Mouse (Mus musculus) limb, embryonic 13.5 days (tissue): ENCODE data around the gene Fem1a. TPM values are rescaled to one million over a fixed set of nuclear protein-coding genes. Genes with fewer than 3 reads are reported as not detected.

Experiments used
- ATAC-seq: fragments of 200-750 bp; cut with Nextera tagmentation; 2 replicates; pipeline ENCODE4 v1.8.0; 2017; ENCODE audit warnings: low read depth, moderate number of reproducible peaks, moderate TSS enrichment; ENCODE audit not compliant: low FRiP score
- H3K27ac ChIP-seq: fragments of 300-500 bp; sonication (generic); 2 replicates; pipeline ENCODE4 v1.5.1; 2015; ENCODE audit warnings: inconsistent platforms, mild to moderate bottlenecking, moderate library complexity
- H3K27me3 ChIP-seq: fragments of 300-500 bp; sonication (generic); 2 replicates; pipeline ENCODE4 v1.6.1; 2015; ENCODE audit warnings: mild to moderate bottlenecking, inconsistent platforms
- H3K36me3 ChIP-seq: fragments of 300-500 bp; sonication (generic); 2 replicates; pipeline ENCODE4 v1.6.1; 2015; ENCODE audit warnings: inconsistent platforms, mild to moderate bottlenecking, moderate library complexity
- H3K4me1 ChIP-seq: fragments of 300-500 bp; sonication (generic); 2 replicates; pipeline ENCODE4 v1.6.1; 2015; ENCODE audit warnings: inconsistent platforms
- H3K4me2 ChIP-seq: fragments of 300-500 bp; sonication (generic); replicated peaks from 2 replicates; pipeline ENCODE4 v1.6.1; 2015; ENCODE audit warnings: inconsistent platforms, mild to moderate bottlenecking, moderate library complexity
- H3K4me3 ChIP-seq: fragments of 300-500 bp; sonication (generic); 2 replicates; pipeline ENCODE4 v1.5.1; 2015; ENCODE audit warnings: moderate library complexity, mild to moderate bottlenecking, inconsistent platforms
- H3K9ac ChIP-seq: fragments of 300-500 bp; sonication (generic); 2 replicates; pipeline ENCODE4 v1.6.1; 2015; ENCODE audit warnings: mild to moderate bottlenecking, inconsistent platforms
- H3K9me3 ChIP-seq: fragments of 300-500 bp; sonication (generic); 2 replicates; pipeline ENCODE4 v1.6.1; 2016; ENCODE audit warnings: inconsistent platforms
- WGBS: fragments of 180-500 bp; shearing (Covaris S2); methylation state at CpG from one replicate; pipeline ENCODE4 v1.1.7; 2015; 5-methylcytosine and 5-hydroxymethylcytosine counted together
- polyA plus RNA-seq: library from polyadenylated mRNA; unstranded; fragments of >200 nt; fragmentation: Nextera tagmentation; extraction: Ambion mirVana; gene quantifications from 2 replicates; pipeline ENCODE4 v1.2.1, GENCODE M21; 2015

Gene Fem1a
- polyA plus RNA-seq, 1 experiment from 2014 or later: 13.7 TPM

GRCm38 (mm10) chr17:56285995-56286394 lies 29.4 kb downstream of the Fem1a start:
- 93% methylated on average over 11 of the region's 11 CpGs for WGBS
- Histone ChIP-seq H3K4me3 (no peak overlapping the region), H3K9ac (no peak overlapping the region), H3K27me3 (no peaks in the 10 kb centered on the region), H3K4me1 (peaks cover 29% of the 10 kb centered on the region), H3K36me3 (peaks cover 59% of the 10 kb centered on the region), H3K27ac (no peak overlapping the region), H3K9me3 (no peaks in the 10 kb centered on the region), H3K4me2 (no peak overlapping the region)
- ATAC-seq: no peak

- Histone ChIP-seq H3K4me2 (peak overlapping the region; percentile 84), H3K27ac (no peak overlapping the region; the same call in 1 of the 2 replicates), H3K9ac (peak overlapping the region; percentile 50; the same call in 1 of the 2 replicates)
These were observed 31.2 kb downstream of the Fem1a start for GRCm38 (mm10) chr17:56287830-56288229.

GRCm38 (mm10) chr17:56288866-56289265 lies 32.3 kb downstream of the Fem1a start:
- Histone ChIP-seq H3K27ac (peak overlapping the region; percentile 96), H3K9me3 (no peaks in the 10 kb centered on the region), H3K4me2 (peak overlapping the region; percentile 84), H3K27me3 (no peaks in the 10 kb centered on the region), H3K36me3 (peaks cover 34% of the 10 kb centered on the region), H3K4me3 (peak overlapping the region; percentile 63), H3K9ac (peak overlapping the region; percentile 74), H3K4me1 (peaks cover 41% of the 10 kb centered on the region)
- 37% methylated on average over 3 of the region's 3 CpGs for WGBS
- ATAC-seq: no peak

More at GRCm38 (mm10) chr17:56287830-56288229, 31.2 kb downstream of the Fem1a start:
- ATAC-seq: no peak
- Histone ChIP-seq H3K36me3 (peaks cover 43% of the 10 kb centered on the region), H3K27me3 (no peaks in the 10 kb centered on the region), H3K4me1 (peaks cover 41% of the 10 kb centered on the region), H3K9me3 (no peaks in the 10 kb centered on the region), H3K4me3 (peak overlapping the region; percentile 1)
- 57% methylated on average over 3 of the region's 3 CpGs for WGBS

GRCm38 (mm10) chr17:56289371-56290331 lies 33.0 kb downstream of the Fem1a start:
- Histone ChIP-seq H3K27me3 (no peaks in the 10 kb centered on the region), H3K36me3 (peaks cover 26% of the 10 kb centered on the region), H3K27ac (peak overlapping the region; percentile 96), H3K4me3 (peak overlapping the region; percentile 63), H3K4me2 (peak overlapping the region; percentile 84), H3K9me3 (no peaks in the 10 kb centered on the region), H3K9ac (peak overlapping the region; percentile 74), H3K4me1 (peaks cover 41% of the 10 kb centered on the region)
- ATAC-seq: peak; percentile 3; the same call in 1 of the 2 replicates
- under 1% methylated on average over 23 of the region's 23 CpGs for WGBS

GRCm38 (mm10) chr17:56290388-56291170 lies 34.0 kb downstream of the Fem1a start:
- peak overlapping the region; percentile 74 for H3K9ac ChIP-seq
- H3K4me1 ChIP-seq: peaks cover 41% of the 10 kb centered on the region
- H3K27ac ChIP-seq: peak overlapping the region; percentile 96
- peaks cover 17% of the 10 kb centered on the region for H3K36me3 ChIP-seq
- ATAC-seq: peak; percentile 89
- 1% methylated on average over 17 of the region's 17 CpGs for WGBS
- peak overlapping the region; percentile 84 for H3K4me2 ChIP-seq
- peak overlapping the region; percentile 63 for H3K4me3 ChIP-seq
- H3K27me3 ChIP-seq: no peaks in the 10 kb centered on the region
- no peaks in the 10 kb centered on the region for H3K9me3 ChIP-seq

GRCm38 (mm10) chr17:56291171-56291511 lies 34.5 kb downstream of the Fem1a start:
- peak; percentile 82 for ATAC-seq
- Histone ChIP-seq H3K4me2 (peak overlapping the region; percentile 84), H3K4me1 (peaks cover 41% of the 10 kb centered on the region), H3K9me3 (no peaks in the 10 kb centered on the region), H3K27me3 (no peaks in the 10 kb centered on the region), H3K4me3 (peak overlapping the region; percentile 63), H3K9ac (peak overlapping the region; percentile 60), H3K27ac (peak overlapping the region; percentile 96), H3K36me3 (peaks cover 11% of the 10 kb centered on the region)
- 2% methylated on average over 16 of the region's 16 CpGs for WGBS

- Histone ChIP-seq H3K27me3 (no peaks in the 10 kb centered on the region), H3K4me1 (peaks cover 41% of the 10 kb centered on the region), H3K4me3 (no peak overlapping the region), H3K9me3 (no peaks in the 10 kb centered on the region), H3K27ac (peak overlapping the region; percentile 96), H3K9ac (peak overlapping the region; percentile 0; the same call in 1 of the 2 replicates), H3K36me3 (0 out of 2 replicates have a peak, but pooled peaks cover 3% of the 10 kb centered on the region), H3K4me2 (peak overlapping the region; percentile 84)
- WGBS: 60% methylated on average over 7 of the region's 7 CpGs
- no peak for ATAC-seq
These were observed 35.3 kb downstream of the Fem1a start for GRCm38 (mm10) chr17:56291826-56292475.

GRCm38 (mm10) chr17:56292531-56293222 lies 36.1 kb downstream of the Fem1a start, which contains the start of gene Plin3:
Gene Plin3, minus strand, starts transcription at chr17:56292873.
- Histone ChIP-seq H3K4me2 (peak within 1 kb of the TSS; percentile 84), H3K27me3 (no peaks in the 10 kb centered on the region), H3K4me3 (no peak within 1 kb of the TSS), H3K9me3 (no peaks in the 10 kb centered on the region), H3K27ac (peak within 1 kb of the TSS; percentile 96), H3K9ac (peak within 1 kb of the TSS; percentile 13; the same call in 1 of the 2 replicates), H3K36me3 (no peaks in the 10 kb centered on the region), H3K4me1 (peaks cover 39% of the 10 kb centered on the region)
- no peak for ATAC-seq
- WGBS: 84% methylated on average over 4 of the region's 4 CpGs

GRCm38 (mm10) chr17:56293291-56293690 lies 36.7 kb downstream of the Fem1a start:
- Histone ChIP-seq H3K4me3 (no peak overlapping the region), H3K4me2 (no peak overlapping the region), H3K36me3 (no peaks in the 10 kb centered on the region), H3K4me1 (peaks cover 33% of the 10 kb centered on the region), H3K27ac (no peak overlapping the region), H3K9me3 (no peaks in the 10 kb centered on the region), H3K9ac (no peak overlapping the region), H3K27me3 (no peaks in the 10 kb centered on the region)
- WGBS: 62% methylated on average over 1 of the region's 1 CpGs
- no peak for ATAC-seq

- no peak for ATAC-seq
- Histone ChIP-seq H3K4me3 (no peak overlapping the region), H3K27me3 (no peaks in the 10 kb centered on the region), H3K9me3 (no peaks in the 10 kb centered on the region), H3K4me1 (peaks cover 24% of the 10 kb centered on the region), H3K9ac (no peak overlapping the region), H3K4me2 (no peak overlapping the region), H3K36me3 (no peaks in the 10 kb centered on the region), H3K27ac (no peak overlapping the region)
- WGBS: 88% methylated on average over 19 of the region's 19 CpGs
These were observed 37.6 kb downstream of the Fem1a start for GRCm38 (mm10) chr17:56294241-56294640.

- H3K36me3 ChIP-seq: no peaks in the 10 kb centered on the region
- no peak overlapping the region for H3K4me2 ChIP-seq
- no peak for ATAC-seq
- no peak overlapping the region for H3K9ac ChIP-seq
- peaks cover 12% of the 10 kb centered on the region for H3K4me1 ChIP-seq
- no peak overlapping the region for H3K27ac ChIP-seq
- H3K27me3 ChIP-seq: no peaks in the 10 kb centered on the region
- no peaks in the 10 kb centered on the region for H3K9me3 ChIP-seq
- H3K4me3 ChIP-seq: no peak overlapping the region
- WGBS: 64% methylated on average over 1 of the region's 1 CpGs
These were observed 39.6 kb downstream of the Fem1a start for GRCm38 (mm10) chr17:56296201-56296600.
